Mouse (Mus musculus) megakaryocyte, embryonic 14.5 days (primary cell): ENCODE results near the gene Rhou.

Experiments used
- FLI1 ChIP-seq: IDR thresholded peaks from 2 replicates; pipeline ENCODE4 v1.6.1; 2012; ENCODE audit warnings: low read length, inconsistent platforms, mixed read lengths
- GATA1 ChIP-seq: IDR thresholded peaks from 3 replicates; pipeline ENCODE4 v1.6.1; 2012; ENCODE audit warnings: mixed read lengths, low read length, inconsistent platforms, borderline replicate concordance

DNA sequence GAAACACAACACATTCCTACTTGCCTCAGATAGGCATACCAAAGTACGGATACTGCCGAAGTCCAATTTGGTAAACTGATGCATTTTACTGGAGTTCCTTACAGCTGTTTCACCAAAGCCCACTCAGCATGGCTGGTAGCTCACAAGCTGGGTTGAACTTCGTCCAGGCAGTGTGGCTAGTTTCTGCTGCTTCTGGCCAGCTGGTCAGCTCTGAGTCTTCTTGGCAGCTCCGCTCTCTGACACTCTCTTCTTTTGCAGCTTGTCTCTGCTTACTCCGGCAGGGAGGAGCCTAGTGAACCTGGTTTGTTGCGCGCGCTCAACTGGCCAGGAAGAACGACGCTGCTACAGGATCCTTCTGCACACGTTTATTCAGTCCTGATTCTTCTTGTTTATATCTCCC is 18.1 kb upstream of the Rhou start:
- TF ChIP-seq GATA1 (no peak), FLI1 (no peak)
